Mouse (Mus musculus): Measurements from ENCODE around the gene Etl4. TPM values are rescaled to one million over a fixed set of nuclear protein-coding genes. Genes with fewer than 3 reads are reported as not detected.

Gene Etl4
- polyA plus RNA-seq, 2 experiments: 2.2 to 2.3 TPM

DNA sequence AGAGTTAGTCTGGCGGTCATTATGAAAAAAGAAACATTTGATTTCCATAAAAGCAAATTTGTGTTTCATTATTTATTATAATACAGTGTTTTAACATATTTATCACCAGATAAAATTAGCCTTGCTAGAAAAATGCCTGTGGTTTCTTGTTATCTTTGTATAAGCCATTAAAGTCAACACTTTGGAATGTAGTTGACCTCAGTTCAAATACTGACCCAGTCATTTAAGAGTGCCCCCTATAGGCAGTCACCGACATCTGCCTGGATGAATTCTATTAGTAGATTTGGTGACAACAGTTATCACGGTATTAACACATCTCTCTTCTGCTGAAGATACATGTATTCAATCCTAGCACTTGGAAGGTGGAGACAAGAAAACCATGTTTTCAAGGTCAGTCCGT, 536.6 kb downstream of the Etl4 start:
- no peak for DNase-seq (ENCODE audit: low read depth in 3 of 3, low spot score in 3 of 3)
- no peak for ATAC-seq (ENCODE audit: insufficient read depth)
- WGBS (ENCODE audit: insufficient replicate concordance): 44% methylated on average over 4 of the region's 4 CpGs

DNA sequence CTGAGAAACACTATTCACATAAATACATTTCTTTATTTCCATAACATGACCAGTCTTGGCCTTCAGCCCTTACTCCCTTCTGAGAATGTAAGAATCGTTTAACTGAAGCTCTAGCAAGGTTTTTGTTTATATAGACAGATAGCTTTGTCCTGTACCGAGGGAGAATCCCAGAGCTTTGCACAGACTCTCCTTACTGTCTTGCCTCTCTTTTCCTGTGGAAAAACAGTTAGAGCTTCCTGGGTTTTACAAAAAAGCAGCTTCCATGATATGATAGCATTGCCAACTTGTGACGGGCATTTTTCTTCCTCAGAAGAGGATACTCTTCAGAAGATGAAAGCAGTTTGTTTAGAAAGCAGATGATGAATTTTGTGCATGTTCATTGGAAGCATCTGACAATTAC, 541.4 kb downstream of the Etl4 start:
- Histone ChIP-seq H3K27me3 (ENCODE audit: control insufficient read depth, insufficient read depth, low read length) (no peaks in the 10 kb centered on the region), H3K9me3 (ENCODE audit: control insufficient read depth, low read length) (no peaks in the 10 kb centered on the region), H3K4me3 (ENCODE audit: insufficient read depth in 1 of 2, low read depth in 2 of 2, low read length in 2 of 2) (no peak overlapping the region), H3K4me1 (replicated peaks; ENCODE audit: control insufficient read depth in 2 of 2, insufficient read depth in 2 of 2, low read length in 1 of 2) (peaks cover 0 to 3% of the 10 kb centered on the region in 2 experiments; a peak in 2 of 4 replicates), H3K9ac (replicated peaks) (no peak overlapping the region), H3K27ac (no peak overlapping the region), H3K4me2 (ENCODE audit: low read depth) (no peak overlapping the region), H3K36me3 (replicated peaks; ENCODE audit: control insufficient read depth, insufficient read depth, low read depth) (no peaks in the 10 kb centered on the region)
- DNase-seq (ENCODE audit: low read depth in 3 of 3, low spot score in 3 of 3): no peak
- no peak for ATAC-seq (ENCODE audit: insufficient read depth)
- TF ChIP-seq CTCF (IDR thresholded peaks at IDR 0.05; ENCODE audit: low read depth): no peak
- no peak for TF ChIP-seq EP300 (IDR thresholded peaks at IDR 0.05; ENCODE audit: low read depth)
- 38% methylated on average over 3 of the region's 3 CpGs for WGBS (ENCODE audit: insufficient replicate concordance)

More for the DNA sequence above, 536.6 kb downstream of the Etl4 start:
- no peaks in the 10 kb centered on the region for H3K27me3 ChIP-seq (ENCODE audit: control insufficient read depth, insufficient read depth, low read length)
- no peak overlapping the region for H3K4me2 ChIP-seq (ENCODE audit: low read depth)
- H3K9ac ChIP-seq (replicated peaks): no peak overlapping the region
- peaks cover 0 to 8% of the 10 kb centered on the region in 2 experiments; a peak in 2 of 4 replicates for H3K4me1 ChIP-seq (replicated peaks; ENCODE audit: control insufficient read depth in 2 of 2, insufficient read depth in 2 of 2, low read length in 1 of 2)
- no peak overlapping the region for H3K27ac ChIP-seq
- TF ChIP-seq EP300 (IDR thresholded peaks at IDR 0.05; ENCODE audit: low read depth): no peak
- peak; percentile 3; the same call in 1 of the 2 replicates for TF ChIP-seq CTCF (IDR thresholded peaks at IDR 0.05; ENCODE audit: low read depth)
- H3K9me3 ChIP-seq (ENCODE audit: control insufficient read depth, low read length): no peaks in the 10 kb centered on the region
- no peak overlapping the region for H3K4me3 ChIP-seq (ENCODE audit: insufficient read depth in 1 of 2, low read depth in 2 of 2, low read length in 2 of 2)
- H3K36me3 ChIP-seq (replicated peaks; ENCODE audit: control insufficient read depth, insufficient read depth, low read depth): no peaks in the 10 kb centered on the region

DNA sequence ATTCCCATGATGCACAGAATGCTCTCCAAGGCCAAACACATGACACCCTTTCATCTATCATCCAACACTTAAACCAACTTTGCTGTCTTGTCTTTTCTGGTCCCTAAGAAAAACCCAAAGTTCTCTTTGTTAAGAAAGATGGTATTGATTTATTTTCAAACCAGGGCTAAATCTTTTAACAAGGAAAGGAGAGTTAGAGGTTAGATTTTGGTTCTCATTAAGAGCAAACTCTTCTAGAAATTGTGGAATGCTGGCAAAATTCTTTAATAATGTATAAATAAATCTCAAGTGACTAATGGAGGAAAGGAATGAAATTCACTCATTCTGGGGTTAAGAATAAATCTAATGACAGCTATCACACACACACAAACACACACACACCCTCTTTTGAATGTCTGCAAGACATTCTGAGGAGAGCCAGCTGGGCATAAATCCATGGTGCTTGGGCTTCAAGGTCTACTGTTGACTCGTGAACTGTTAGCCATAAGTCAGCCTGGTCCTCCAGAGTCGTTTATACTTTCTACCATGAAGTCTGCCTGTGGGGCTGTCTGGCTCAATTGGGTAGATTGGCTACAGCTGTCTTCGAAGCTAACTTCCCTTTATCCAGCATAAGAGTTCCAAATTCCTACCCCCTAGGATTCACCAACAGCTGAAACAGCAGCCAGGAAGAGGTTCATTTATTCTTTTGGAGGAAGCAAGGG, 544.1 kb downstream of the Etl4 start:
- H3K36me3 ChIP-seq (replicated peaks; ENCODE audit: control insufficient read depth, insufficient read depth, low read depth): no peaks in the 10 kb centered on the region
- no peaks in the 10 kb centered on the region for H3K4me1 ChIP-seq (replicated peaks; ENCODE audit: control insufficient read depth in 2 of 2, insufficient read depth in 2 of 2, low read length in 1 of 2)
- no peak overlapping the region for H3K4me2 ChIP-seq (ENCODE audit: low read depth)
- H3K27me3 ChIP-seq (ENCODE audit: control insufficient read depth, insufficient read depth, low read length): no peaks in the 10 kb centered on the region
- DNase-seq (ENCODE audit: low read depth in 3 of 3, low spot score in 3 of 3) (no peak), ATAC-seq (ENCODE audit: insufficient read depth) (no peak)
- H3K27ac ChIP-seq: no peak overlapping the region
- H3K9ac ChIP-seq (replicated peaks): no peak overlapping the region
- no peaks in the 10 kb centered on the region for H3K9me3 ChIP-seq (ENCODE audit: control insufficient read depth, low read length)
- 40% methylated on average over 3 of the region's 3 CpGs for WGBS (ENCODE audit: insufficient replicate concordance)
- H3K4me3 ChIP-seq (ENCODE audit: insufficient read depth in 1 of 2, low read depth in 2 of 2, low read length in 2 of 2): no peak overlapping the region
- TF ChIP-seq CTCF (IDR thresholded peaks at IDR 0.05; ENCODE audit: low read depth) (no peak), EP300 (IDR thresholded peaks at IDR 0.05; ENCODE audit: low read depth) (no peak)

DNA sequence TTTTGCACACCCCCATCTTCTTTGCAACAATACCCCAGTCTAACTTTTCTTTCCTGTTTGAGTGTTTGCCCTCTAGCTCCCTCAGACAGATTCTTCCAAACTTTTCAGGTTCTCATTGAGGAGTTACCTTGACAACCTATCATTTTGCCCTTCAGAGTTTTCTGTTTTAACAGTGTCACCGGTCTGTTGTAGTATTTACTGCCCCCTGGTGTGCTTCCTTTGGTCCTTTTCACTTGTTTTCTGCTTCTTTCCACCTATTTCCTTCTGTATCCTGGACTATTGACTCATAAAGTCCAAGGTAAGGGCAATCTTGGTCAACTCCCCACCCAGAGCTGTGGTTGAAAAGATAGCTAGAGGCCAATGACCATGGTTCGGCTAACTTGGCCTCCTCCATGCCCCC, 569.6 kb downstream of the Etl4 start:
- WGBS (ENCODE audit: insufficient replicate concordance): 45% methylated on average over 2 of the region's 2 CpGs
- TF ChIP-seq CTCF (IDR thresholded peaks at IDR 0.05; ENCODE audit: low read depth) (no peak), EP300 (IDR thresholded peaks at IDR 0.05; ENCODE audit: low read depth) (no peak)
- ATAC-seq (ENCODE audit: insufficient read depth) (no peak), DNase-seq (ENCODE audit: low read depth in 3 of 3, low spot score in 3 of 3) (no peak)
- no peak overlapping the region for H3K9ac ChIP-seq (replicated peaks)
- no peak overlapping the region for H3K4me3 ChIP-seq (ENCODE audit: insufficient read depth in 1 of 2, low read depth in 2 of 2, low read length in 2 of 2)
- no peaks in the 10 kb centered on the region for H3K4me1 ChIP-seq (replicated peaks; ENCODE audit: control insufficient read depth in 2 of 2, insufficient read depth in 2 of 2, low read length in 1 of 2)
- no peak overlapping the region for H3K27ac ChIP-seq
- no peaks in the 10 kb centered on the region for H3K36me3 ChIP-seq (replicated peaks; ENCODE audit: control insufficient read depth, insufficient read depth, low read depth)
- H3K27me3 ChIP-seq (ENCODE audit: control insufficient read depth, insufficient read depth, low read length): no peaks in the 10 kb centered on the region
- no peaks in the 10 kb centered on the region for H3K9me3 ChIP-seq (ENCODE audit: control insufficient read depth, low read length)
- H3K4me2 ChIP-seq (ENCODE audit: low read depth): no peak overlapping the region

DNA sequence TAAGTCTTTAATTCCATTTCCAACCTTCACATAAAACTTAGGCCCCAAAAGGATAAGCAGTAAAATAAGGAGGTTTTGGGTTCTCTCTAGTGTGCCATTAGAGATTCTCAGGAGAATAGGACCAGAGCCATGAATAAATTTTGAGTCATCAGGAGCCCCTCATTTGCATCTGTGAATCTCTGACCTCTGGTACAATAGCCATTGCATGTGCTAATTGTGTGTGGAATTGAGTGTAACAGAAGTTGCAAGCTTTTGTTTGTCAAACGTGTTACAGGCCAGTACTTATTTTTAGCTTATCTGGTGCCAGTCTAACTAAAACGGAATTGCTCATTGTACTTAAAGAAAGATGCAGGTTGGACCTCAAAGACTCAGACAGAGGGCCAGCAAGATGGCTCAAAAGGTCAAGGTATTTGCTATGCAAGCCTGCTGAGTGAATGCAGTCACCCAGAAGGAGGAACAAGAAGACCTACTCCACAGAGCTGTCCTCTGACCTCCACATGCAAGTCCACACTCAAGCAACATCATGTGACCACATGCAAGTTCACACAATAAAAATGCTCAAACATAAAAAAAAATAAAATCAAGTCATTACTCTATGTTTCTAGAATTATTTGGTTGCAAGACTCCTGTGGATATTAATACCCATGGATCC, 576.7 kb downstream of the Etl4 start:
- H3K27me3 ChIP-seq (ENCODE audit: control insufficient read depth, insufficient read depth, low read length): no peaks in the 10 kb centered on the region
- H3K27ac ChIP-seq: no peak overlapping the region
- TF ChIP-seq CTCF (IDR thresholded peaks at IDR 0.05; ENCODE audit: low read depth) (no peak), EP300 (IDR thresholded peaks at IDR 0.05; ENCODE audit: low read depth) (no peak)
- H3K4me3 ChIP-seq (ENCODE audit: insufficient read depth in 1 of 2, low read depth in 2 of 2, low read length in 2 of 2): no peak overlapping the region
- H3K4me1 ChIP-seq (replicated peaks; ENCODE audit: control insufficient read depth in 2 of 2, insufficient read depth in 2 of 2, low read length in 1 of 2): no peaks in the 10 kb centered on the region
- H3K9me3 ChIP-seq (ENCODE audit: control insufficient read depth, low read length): no peaks in the 10 kb centered on the region
- DNase-seq (ENCODE audit: low read depth in 3 of 3, low spot score in 3 of 3) (no peak), ATAC-seq (ENCODE audit: insufficient read depth) (no peak)
- WGBS (ENCODE audit: insufficient replicate concordance): 10% methylated on average over 2 of the region's 2 CpGs
- no peaks in the 10 kb centered on the region for H3K36me3 ChIP-seq (replicated peaks; ENCODE audit: control insufficient read depth, insufficient read depth, low read depth)
- H3K4me2 ChIP-seq (ENCODE audit: low read depth): no peak overlapping the region
- no peak overlapping the region for H3K9ac ChIP-seq (replicated peaks)

Measured in liver, embryonic 14.5 days (tissue).